10 mouse cellular contexts compared by ENCODE assay signal in genomic region chr10:23609270-23609914, GRCm38 (mm10).
DNase-seq lines count a peak whose midpoint lies in the region; ATAC-seq and TF ChIP-seq lines count a peak whose summit lies in the region.
"Had no signal": no experiment of that assay in that cellular context is flagged by ENCODE, and none has a peak within 500 bp of the region (broad histone marks: within the 10 kb centered on the region; RNA-seq: fewer than 3 reads in every experiment).

No protein-coding gene starts in this region.

- TF ChIP-seq CTCF in left cerebral cortex, adult 2 months (IDR thresholded peaks at IDR 0.05) = no peak

- H3K4me1 ChIP-seq in midbrain, embryonic 15.5 days = no peaks in the 10 kb centered on the region
- H3K4me1 ChIP-seq: stomach, embryonic 15.5 days had no signal

- no peak overlapping the region for H3K27ac ChIP-seq in left cerebral cortex, adult 2 months
- no peak overlapping the region for H3K27ac ChIP-seq in midbrain, embryonic 15.5 days
- H3K27ac ChIP-seq: stomach, embryonic 15.5 days had no signal

- H3K9me3 ChIP-seq in midbrain, embryonic 15.5 days = no peaks in the 10 kb centered on the region
- H3K9me3 ChIP-seq: stomach, embryonic 15.5 days had no signal

- H3K36me3 ChIP-seq in midbrain, embryonic 15.5 days (replicated peaks) = no peaks in the 10 kb centered on the region
- H3K36me3 ChIP-seq: stomach, embryonic 15.5 days had no signal

- DNase-seq in cerebellum, postnatal 10 days = peak; percentile 22 to 36
- no peak for DNase-seq in cerebellum, adult 9-11 months
- peak in 1 of 2 experiments; percentile 12 for DNase-seq in left cerebral cortex, adult 2 months (ENCODE audit: extremely low spot score in 1 of 2, low spot score in 2 of 2)
- DNase-seq in left cerebral cortex, postnatal 36 days (ENCODE audit: low spot score in 2 of 2) = no peak
- DNase-seq in gastrocnemius, adult 18-20 months (ENCODE audit: low spot score) = peak; percentile 65
- no peak for DNase-seq in spleen, adult 18-20 months
- no peak for DNase-seq in urinary bladder, adult 18-20 months (ENCODE audit: low spot score in 2 of 2)
- DNase-seq: kidney, adult 11 months had no signal

- 0 out of 2 replicates have a peak, but pooled peaks have one; percentile 52 for ATAC-seq in midbrain, embryonic 15.5 days (replicated peaks)

- 63% methylated on average over 18 of the region's 18 CpGs for WGBS in midbrain, embryonic 15.5 days

- no peaks in the 10 kb centered on the region for H3K27me3 ChIP-seq in midbrain, embryonic 15.5 days (replicated peaks)
- H3K27me3 ChIP-seq: stomach, embryonic 15.5 days had no signal

- H3K4me3 ChIP-seq in left cerebral cortex, adult 2 months = peak overlapping the region; percentile 37
- no peak overlapping the region for H3K4me3 ChIP-seq in midbrain, embryonic 15.5 days
- H3K4me3 ChIP-seq: stomach, embryonic 15.5 days had no signal

- H3K4me2 ChIP-seq in midbrain, embryonic 15.5 days = no peak overlapping the region
- H3K4me2 ChIP-seq: stomach, embryonic 15.5 days had no signal

- intact Hi-C loops in left cerebral cortex, adult 2 months (cut with DNase I) = loop anchor here (1.0 kb wide), 1 partner anchor 259 kb away; the partner anchor contains the start of gene Eya4
- intact Hi-C loops in left cerebral cortex, postnatal 36 days (cut with DNase I) = loop anchor here (5.0 kb wide), 1 partner anchor 257 kb away; the partner anchor contains the start of gene Eya4

- H3K9ac ChIP-seq in midbrain, embryonic 15.5 days = no peak overlapping the region
- H3K9ac ChIP-seq: stomach, embryonic 15.5 days had no signal

Comparison
In these comparisons a context has a peak if more than half of its experiments do, and no peak if none do; other contexts are left out.
1. DNase-seq: peak in cerebellum, postnatal 10 days (2 of 2) and gastrocnemius, adult 18-20 months (single experiment); none in cerebellum, adult 9-11 months (single experiment), left cerebral cortex, postnatal 36 days (0 of 2), spleen, adult 18-20 months (0 of 2) and urinary bladder, adult 18-20 months (0 of 2).